Mouse (Mus musculus) megakaryocyte, embryonic 14.5 days (primary cell): ENCODE measurements around the gene Lrp4.

Source experiments
- FLI1 ChIP-seq: IDR thresholded peaks from 2 replicates; pipeline ENCODE4 v1.6.1; 2012; ENCODE audit warnings: low read length, inconsistent platforms, mixed read lengths
- GATA1 ChIP-seq: IDR thresholded peaks from 3 replicates; pipeline ENCODE4 v1.6.1; 2012; ENCODE audit warnings: mixed read lengths, low read length, inconsistent platforms, borderline replicate concordance

GRCm38 (mm10) chr2:91470055-91470647, 12.8 kb downstream of the Lrp4 start:
- TF ChIP-seq GATA1 (no peak), FLI1 (no peak)
